Mouse (Mus musculus) urinary bladder, postnatal 4 days (tissue): ENCODE measurements around the gene Babam2.

Source experiments
- DNase-seq, 2 experiments: peaks; one replicate each; pipeline ENCODE4 v3.0.0; 2021 to 2022; ENCODE audit warnings: low spot score in 2 of 2

Babam2 gene

GRCm38 (mm10) chr5:31882297-31882696 is 184.8 kb downstream of the Babam2 start:
- DNase-seq = no peak

GRCm38 (mm10) chr5:31884962-31885361 is 187.5 kb downstream of the Babam2 start:
- no peak for DNase-seq

GRCm38 (mm10) chr5:31887590-31887989 is 190.1 kb downstream of the Babam2 start:
- no peak for DNase-seq

- DNase-seq = no peak
Measured at GRCm38 (mm10) chr5:31888341-31888740, 190.9 kb downstream of the Babam2 start.

- no peak for DNase-seq
Measured at GRCm38 (mm10) chr5:31892631-31893030, 195.1 kb downstream of the Babam2 start.

- DNase-seq = no peak
Measured at GRCm38 (mm10) chr5:31899901-31900300, 202.4 kb downstream of the Babam2 start.

GRCm38 (mm10) chr5:31902144-31902543 is 204.7 kb downstream of the Babam2 start:
- DNase-seq = no peak

GRCm38 (mm10) chr5:31902891-31903290 is 205.4 kb downstream of the Babam2 start:
- DNase-seq = no peak

- DNase-seq = no peak
Measured at GRCm38 (mm10) chr5:31904968-31905683, 207.6 kb downstream of the Babam2 start.

GRCm38 (mm10) chr5:31905808-31906207 is 208.3 kb downstream of the Babam2 start:
- no peak for DNase-seq

- no peak for DNase-seq
Measured at GRCm38 (mm10) chr5:31906286-31906951, 208.9 kb downstream of the Babam2 start.

GRCm38 (mm10) chr5:31907959-31908358 is 210.5 kb downstream of the Babam2 start:
- DNase-seq = no peak

- no peak for DNase-seq
Measured at GRCm38 (mm10) chr5:31908818-31909217, 211.3 kb downstream of the Babam2 start.

- DNase-seq = no peak
Measured at GRCm38 (mm10) chr5:31916241-31916640, 218.8 kb downstream of the Babam2 start.

GRCm38 (mm10) chr5:31918566-31918965 is 221.1 kb downstream of the Babam2 start:
- no peak for DNase-seq

GRCm38 (mm10) chr5:31920129-31920528 is 222.6 kb downstream of the Babam2 start:
- no peak for DNase-seq

GRCm38 (mm10) chr5:31920890-31921289 is 223.4 kb downstream of the Babam2 start:
- DNase-seq = no peak

GRCm38 (mm10) chr5:31924075-31924474 is 226.6 kb downstream of the Babam2 start:
- no peak for DNase-seq

- DNase-seq = no peak
Measured at GRCm38 (mm10) chr5:31926551-31926950, 229.1 kb downstream of the Babam2 start.

GRCm38 (mm10) chr5:31929007-31929406 is 231.5 kb downstream of the Babam2 start:
- no peak for DNase-seq

GRCm38 (mm10) chr5:31931127-31931625 is 233.7 kb downstream of the Babam2 start:
- no peak for DNase-seq

- DNase-seq = no peak
Measured at GRCm38 (mm10) chr5:31931637-31932036, 234.2 kb downstream of the Babam2 start.

- DNase-seq = no peak
Measured at GRCm38 (mm10) chr5:31933296-31933695, 235.8 kb downstream of the Babam2 start.
